Mouse (Mus musculus): Measurements from ENCODE around the gene Stat4. TPM values are rescaled to one million over a fixed set of nuclear protein-coding genes. Genes with fewer than 3 reads are reported as not detected.
A peak's percentile ranks its signal among the peaks of the same experiment; 100 is the strongest.

Stat4 gene
- polyA plus RNA-seq, 1 experiment from 2014 or later, result 0.43 TPM

- Histone ChIP-seq H3K27me3 (replicated peaks) (no peaks in the 10 kb centered on the region), H3K9me3 (no peaks in the 10 kb centered on the region), H3K27ac (peak overlapping the region; percentile 13; the same call in 1 of the 2 replicates), H3K4me3 (no peak overlapping the region), H3K4me1 (peaks cover 13% of the 10 kb centered on the region), H3K9ac (no peak overlapping the region), H3K4me2 (peak overlapping the region; percentile 15), H3K36me3 (replicated peaks) (no peaks in the 10 kb centered on the region)
- peak; percentile 94 for ATAC-seq (replicated peaks)
- WGBS, result 6% methylated on average over 10 of the region's 10 CpGs
Measured at GRCm38 (mm10) chr1:52079724-52080367, 92.9 kb downstream of the Stat4 start.

- Histone ChIP-seq H3K4me1 (peaks cover 13% of the 10 kb centered on the region), H3K4me2 (peak overlapping the region; percentile 15), H3K27ac (0 out of 2 replicates have a peak overlapping the region, but pooled peaks have one; percentile 13), H3K27me3 (replicated peaks) (no peaks in the 10 kb centered on the region), H3K9ac (no peak overlapping the region), H3K9me3 (no peaks in the 10 kb centered on the region), H3K36me3 (replicated peaks) (no peaks in the 10 kb centered on the region), H3K4me3 (no peak overlapping the region)
- 5% methylated on average over 8 of the region's 8 CpGs for WGBS
- ATAC-seq (replicated peaks), result no peak
Measured at GRCm38 (mm10) chr1:52080375-52080774, 93.4 kb downstream of the Stat4 start.

- no peak overlapping the region for H3K4me3 ChIP-seq
- no peaks in the 10 kb centered on the region for H3K36me3 ChIP-seq (replicated peaks)
- no peaks in the 10 kb centered on the region for H3K9me3 ChIP-seq
- H3K9ac ChIP-seq, result no peak overlapping the region
- H3K27me3 ChIP-seq (replicated peaks), result no peaks in the 10 kb centered on the region
- no peak overlapping the region for H3K27ac ChIP-seq
- WGBS, result 40% methylated on average over 4 of the region's 4 CpGs
- no peaks in the 10 kb centered on the region for H3K4me1 ChIP-seq
- peak; percentile 71; the same call in 1 of the 2 replicates for ATAC-seq (replicated peaks)
- H3K4me2 ChIP-seq, result no peak overlapping the region
Measured at GRCm38 (mm10) chr1:52086236-52086635, 99.3 kb downstream of the Stat4 start.

- Histone ChIP-seq H3K9me3 (no peaks in the 10 kb centered on the region), H3K4me2 (no peak overlapping the region), H3K4me1 (no peaks in the 10 kb centered on the region), H3K27ac (no peak overlapping the region), H3K4me3 (no peak overlapping the region), H3K27me3 (replicated peaks) (no peaks in the 10 kb centered on the region), H3K36me3 (replicated peaks) (no peaks in the 10 kb centered on the region), H3K9ac (no peak overlapping the region)
- ATAC-seq (replicated peaks), result no peak
- 89% methylated on average over 1 of the region's 1 CpGs for WGBS
Measured at GRCm38 (mm10) chr1:52087128-52087527, 100.2 kb downstream of the Stat4 start.

GRCm38 (mm10) chr1:52088634-52089033, 101.7 kb downstream of the Stat4 start:
- no peak for ATAC-seq (replicated peaks)
- Histone ChIP-seq H3K4me2 (no peak overlapping the region), H3K27me3 (replicated peaks) (no peaks in the 10 kb centered on the region), H3K9me3 (no peaks in the 10 kb centered on the region), H3K27ac (no peak overlapping the region), H3K36me3 (replicated peaks) (no peaks in the 10 kb centered on the region), H3K9ac (no peak overlapping the region), H3K4me3 (no peak overlapping the region), H3K4me1 (no peaks in the 10 kb centered on the region)
- WGBS, result 68% methylated on average over 4 of the region's 4 CpGs

- no peak overlapping the region for H3K27ac ChIP-seq
- H3K4me1 ChIP-seq, result no peaks in the 10 kb centered on the region
- ATAC-seq (replicated peaks), result peak; percentile 67; the same call in 1 of the 2 replicates
- WGBS, result 80% methylated on average over 3 of the region's 3 CpGs
- H3K4me2 ChIP-seq, result no peak overlapping the region
- no peak overlapping the region for H3K9ac ChIP-seq
- H3K27me3 ChIP-seq (replicated peaks), result no peaks in the 10 kb centered on the region
- no peak overlapping the region for H3K4me3 ChIP-seq
- no peaks in the 10 kb centered on the region for H3K36me3 ChIP-seq (replicated peaks)
- no peaks in the 10 kb centered on the region for H3K9me3 ChIP-seq
Measured at GRCm38 (mm10) chr1:52098618-52099232, 111.8 kb downstream of the Stat4 start.

- no peak overlapping the region for H3K9ac ChIP-seq
- no peaks in the 10 kb centered on the region for H3K36me3 ChIP-seq (replicated peaks)
- H3K4me2 ChIP-seq, result no peak overlapping the region
- 75% methylated on average over 6 of the region's 6 CpGs for WGBS
- no peaks in the 10 kb centered on the region for H3K4me1 ChIP-seq
- H3K4me3 ChIP-seq, result no peak overlapping the region
- ATAC-seq (replicated peaks), result no peak
- no peak overlapping the region for H3K27ac ChIP-seq
- no peaks in the 10 kb centered on the region for H3K9me3 ChIP-seq
- no peaks in the 10 kb centered on the region for H3K27me3 ChIP-seq (replicated peaks)
Measured at GRCm38 (mm10) chr1:52100496-52100895, 113.5 kb downstream of the Stat4 start.

- Histone ChIP-seq H3K4me3 (no peak overlapping the region), H3K27me3 (replicated peaks) (no peaks in the 10 kb centered on the region), H3K27ac (no peak overlapping the region), H3K36me3 (replicated peaks) (no peaks in the 10 kb centered on the region), H3K4me1 (no peaks in the 10 kb centered on the region), H3K4me2 (no peak overlapping the region), H3K9ac (no peak overlapping the region), H3K9me3 (no peaks in the 10 kb centered on the region)
- WGBS, result 91% methylated on average over 8 of the region's 8 CpGs
- ATAC-seq (replicated peaks), result no peak
Measured at GRCm38 (mm10) chr1:52102795-52103194, 115.8 kb downstream of the Stat4 start.

- ATAC-seq (replicated peaks), result no peak
- H3K27ac ChIP-seq, result no peak overlapping the region
- no peak overlapping the region for H3K4me2 ChIP-seq
- no peak overlapping the region for H3K4me3 ChIP-seq
- H3K9me3 ChIP-seq, result no peaks in the 10 kb centered on the region
- 89% methylated on average over 11 of the region's 11 CpGs for WGBS
- H3K36me3 ChIP-seq (replicated peaks), result no peaks in the 10 kb centered on the region
- no peak overlapping the region for H3K9ac ChIP-seq
- no peaks in the 10 kb centered on the region for H3K4me1 ChIP-seq
- H3K27me3 ChIP-seq (replicated peaks), result no peaks in the 10 kb centered on the region
Measured at GRCm38 (mm10) chr1:52107206-52107605, 120.3 kb downstream of the Stat4 start.

- H3K9ac ChIP-seq, result no peak overlapping the region
Measured at GRCm38 (mm10) chr1:52111217-52111616, 124.3 kb downstream of the Stat4 start.

GRCm38 (mm10) chr1:52112301-52112700, 125.4 kb downstream of the Stat4 start:
- no peak for ATAC-seq (replicated peaks)
- Histone ChIP-seq H3K9me3 (no peaks in the 10 kb centered on the region), H3K9ac (no peak overlapping the region), H3K36me3 (replicated peaks) (no peaks in the 10 kb centered on the region), H3K27ac (no peak overlapping the region), H3K4me1 (peaks cover 4% of the 10 kb centered on the region; the same call in 1 of the 2 replicates), H3K4me3 (no peak overlapping the region), H3K4me2 (no peak overlapping the region), H3K27me3 (replicated peaks) (0 out of 2 replicates have a peak, but pooled peaks cover 3% of the 10 kb centered on the region)
- WGBS, result 90% methylated on average over 1 of the region's 1 CpGs

More at GRCm38 (mm10) chr1:52111217-52111616, 124.3 kb downstream of the Stat4 start:
- no peak overlapping the region for H3K4me3 ChIP-seq
- ATAC-seq (replicated peaks), result no peak
- H3K27ac ChIP-seq, result no peak overlapping the region
- 67% methylated on average over 3 of the region's 3 CpGs for WGBS
- peaks cover 4% of the 10 kb centered on the region; the same call in 1 of the 2 replicates for H3K4me1 ChIP-seq
- H3K27me3 ChIP-seq (replicated peaks), result 0 out of 2 replicates have a peak, but pooled peaks cover 1% of the 10 kb centered on the region
- no peaks in the 10 kb centered on the region for H3K36me3 ChIP-seq (replicated peaks)
- no peaks in the 10 kb centered on the region for H3K9me3 ChIP-seq
- no peak overlapping the region for H3K4me2 ChIP-seq

GRCm38 (mm10) chr1:52113067-52113665, 126.2 kb downstream of the Stat4 start:
- H3K27ac ChIP-seq, result peak overlapping the region; percentile 80
- peak; percentile 59 for ATAC-seq (replicated peaks)
- 0 out of 2 replicates have a peak, but pooled peaks cover 3% of the 10 kb centered on the region for H3K27me3 ChIP-seq (replicated peaks)
- H3K9ac ChIP-seq, result peak overlapping the region; percentile 24; the same call in 1 of the 2 replicates
- WGBS, result 25% methylated on average over 7 of the region's 7 CpGs
- H3K9me3 ChIP-seq, result no peaks in the 10 kb centered on the region
- H3K4me2 ChIP-seq, result peak overlapping the region; percentile 51
- H3K36me3 ChIP-seq (replicated peaks), result no peaks in the 10 kb centered on the region
- peak overlapping the region; percentile 30 for H3K4me3 ChIP-seq
- H3K4me1 ChIP-seq, result peaks cover 4% of the 10 kb centered on the region; the same call in 1 of the 2 replicates
